Mouse (Mus musculus): Measurements from ENCODE around the gene Adcy9.

Adcy9 gene

DNA sequence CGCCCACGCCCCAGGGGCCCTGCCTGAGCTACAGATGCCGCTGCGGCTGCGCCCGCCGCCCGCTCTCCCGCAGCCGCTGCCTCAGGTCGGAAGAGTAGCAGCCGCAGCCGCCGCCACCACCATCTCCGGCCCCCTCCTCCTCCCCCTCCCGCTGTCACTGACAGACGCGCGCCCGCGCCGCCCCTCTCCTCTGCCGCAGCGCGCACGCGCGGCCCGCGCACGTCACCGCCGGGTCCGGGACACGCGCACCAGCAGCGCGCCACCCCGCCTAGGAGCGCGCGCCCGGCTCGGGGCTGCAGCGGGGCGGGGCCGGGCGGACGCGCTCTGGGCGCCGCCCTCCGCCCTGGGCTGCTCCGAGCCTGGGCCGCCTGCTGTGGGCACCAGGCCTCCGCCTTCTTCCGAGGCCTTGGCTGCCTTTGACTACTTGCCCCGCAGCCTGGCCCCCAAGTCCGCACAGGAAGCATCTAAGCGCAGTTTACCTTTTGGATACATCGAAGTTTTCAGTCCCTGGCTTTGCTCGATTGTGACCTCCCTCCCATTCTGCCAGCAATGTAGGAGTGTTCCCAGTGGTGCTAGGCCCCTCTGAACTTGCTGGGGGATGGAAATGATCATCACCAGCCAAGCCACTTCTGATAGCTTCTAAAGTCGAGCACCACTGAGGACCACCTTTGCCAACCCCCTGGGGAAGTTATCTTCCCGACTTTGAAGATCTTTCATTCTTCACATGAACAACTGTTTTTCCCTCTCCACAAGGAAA is at the start of gene Adcy9:
Adcy9 (minus strand) TSS at position 201 of the 757 bp plus-strand sequence.
- peak; percentile 90 to 95 for DNase-seq

DNA sequence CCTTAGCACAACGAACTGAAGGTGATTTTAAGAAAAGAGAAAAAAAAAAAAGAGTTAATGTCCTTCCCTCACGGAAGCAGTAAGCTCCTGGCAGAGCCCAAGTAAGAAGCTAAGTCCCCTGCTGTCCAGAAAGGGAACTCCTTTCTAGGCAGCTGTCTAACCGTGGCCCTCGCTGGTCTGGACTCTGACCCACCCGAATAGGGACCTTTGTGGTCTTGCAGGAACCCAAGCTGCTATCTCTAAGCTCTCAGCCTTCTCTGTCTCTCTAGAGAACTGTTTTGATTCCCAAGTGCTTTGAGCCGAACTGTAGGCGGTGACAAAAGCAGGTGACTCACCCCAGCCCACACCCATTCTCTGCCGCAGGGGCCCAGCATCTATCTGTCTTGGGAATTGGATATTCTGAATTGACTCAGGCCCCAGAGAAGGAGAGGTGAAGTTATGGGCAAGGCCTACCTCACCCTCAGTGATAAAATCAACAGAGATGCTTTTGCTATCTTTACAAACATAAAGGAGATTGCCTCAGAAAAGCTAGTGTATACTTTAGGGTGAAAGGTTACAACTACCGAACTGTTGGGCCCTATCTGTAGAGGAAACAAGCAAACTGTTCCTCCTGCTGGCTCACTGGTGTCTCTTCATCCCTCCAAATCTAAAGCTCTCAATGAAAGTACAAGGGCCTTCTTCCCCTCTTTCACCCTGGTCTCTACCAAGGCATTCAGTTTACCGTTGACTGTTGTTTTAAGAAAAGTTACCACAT is 49.5 kb upstream of the Adcy9 start:
- peak; percentile 59 to 61 for DNase-seq

DNA sequence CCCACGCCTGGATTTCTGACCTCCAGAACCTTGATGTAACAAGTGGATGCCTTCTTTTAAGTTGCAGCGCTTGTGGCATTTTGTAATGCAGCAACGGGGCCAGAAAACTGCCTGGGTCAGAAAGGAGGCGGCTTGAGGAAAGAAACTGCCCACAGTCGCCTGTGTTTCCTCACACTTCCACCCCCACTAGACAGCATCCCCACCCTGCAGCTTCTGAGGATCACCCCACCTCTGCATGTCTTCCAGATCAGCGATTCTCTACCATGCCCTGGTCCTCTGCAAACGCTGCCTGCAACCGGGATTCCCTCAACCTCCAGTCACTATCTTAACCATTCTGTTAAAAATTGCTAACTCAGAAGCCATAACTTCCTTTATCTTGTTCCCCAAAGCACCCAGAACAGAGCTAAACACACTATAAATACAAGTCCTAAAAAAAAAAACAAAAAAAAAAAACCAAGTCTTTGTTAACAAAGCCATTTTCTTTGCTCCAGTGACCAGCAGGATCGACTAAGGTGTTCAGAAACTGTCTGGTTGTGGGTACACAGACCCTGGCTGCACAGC is 44.3 kb upstream of the Adcy9 start:
- DNase-seq: no peak

DNA sequence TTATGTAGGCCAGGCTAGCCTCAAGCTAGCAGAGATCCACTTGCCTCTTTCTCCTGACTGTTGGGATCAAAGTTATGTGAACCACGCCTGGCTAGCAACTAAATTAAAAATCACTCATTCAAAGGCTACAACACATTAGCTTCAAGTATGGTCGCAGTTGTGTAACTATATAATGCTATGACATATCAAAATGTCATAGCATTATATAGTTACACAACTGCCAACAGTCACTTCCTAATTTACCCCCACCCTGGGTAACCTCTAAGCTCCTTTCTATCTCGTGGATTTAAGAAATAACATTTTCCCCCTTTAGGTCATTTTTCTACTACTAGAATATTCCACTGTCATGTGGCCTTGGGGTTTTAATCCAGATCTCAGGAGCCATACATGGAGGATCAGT is 37.6 kb upstream of the Adcy9 start:
- DNase-seq: no peak

DNA sequence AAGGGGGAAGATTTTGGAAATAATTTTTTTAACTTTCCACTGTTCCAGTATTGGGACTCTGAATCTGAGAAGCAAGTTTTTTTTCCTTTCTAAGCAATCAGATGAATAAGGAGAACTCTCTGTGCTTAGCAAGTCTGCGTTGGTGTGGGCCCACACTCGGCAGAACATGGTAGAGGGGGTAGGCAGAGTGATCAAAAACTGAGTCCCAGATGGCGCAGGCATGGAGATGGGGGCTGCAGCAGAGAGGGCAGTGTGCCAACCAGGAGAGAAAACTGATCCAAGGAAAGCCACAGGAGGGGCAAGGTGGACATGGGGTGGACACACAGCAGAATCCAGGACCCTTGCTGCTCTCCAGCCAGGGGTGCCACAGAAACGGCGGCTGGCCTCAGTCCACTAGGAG is 36.1 kb upstream of the Adcy9 start:
- DNase-seq: no peak

DNA sequence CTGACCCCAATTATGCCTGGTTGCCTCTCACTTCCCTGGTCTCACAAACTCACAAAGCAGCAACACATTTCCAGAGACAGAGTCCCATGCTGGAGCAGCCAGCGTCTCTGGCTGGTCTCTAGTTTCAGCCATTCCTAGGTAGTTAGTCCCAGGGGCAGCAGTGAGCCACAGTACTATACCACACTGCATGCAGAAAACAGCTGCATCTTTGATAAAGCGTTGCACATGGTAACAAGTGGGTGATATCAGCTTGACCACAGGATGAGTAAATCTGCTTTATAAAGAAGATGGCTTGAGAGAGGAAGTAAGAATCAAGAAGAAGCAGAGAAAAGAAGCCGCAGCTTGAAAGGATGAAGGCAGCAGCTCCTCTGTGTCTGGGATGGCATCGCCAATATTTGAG is 35.4 kb upstream of the Adcy9 start:
- DNase-seq: no peak

DNA sequence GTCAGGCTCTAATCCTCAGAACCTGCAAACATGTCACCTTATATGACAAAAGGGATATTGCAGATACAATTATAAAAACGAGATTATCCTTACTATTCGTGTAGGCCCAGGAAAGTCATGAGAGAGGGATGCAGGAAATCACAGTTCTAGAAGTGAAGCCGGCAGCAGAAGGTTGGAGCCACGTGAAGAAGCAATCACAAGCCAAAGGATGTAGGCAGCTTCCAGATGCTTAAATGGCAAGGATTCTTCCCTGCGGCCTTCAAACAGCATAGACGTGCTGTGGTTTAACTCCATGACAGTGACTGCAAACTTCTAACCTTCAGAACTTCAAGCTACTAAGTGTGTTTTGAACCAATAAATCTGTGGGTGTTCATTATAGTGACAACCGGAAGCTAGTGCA is 34.3 kb upstream of the Adcy9 start:
- no peak for DNase-seq

DNA sequence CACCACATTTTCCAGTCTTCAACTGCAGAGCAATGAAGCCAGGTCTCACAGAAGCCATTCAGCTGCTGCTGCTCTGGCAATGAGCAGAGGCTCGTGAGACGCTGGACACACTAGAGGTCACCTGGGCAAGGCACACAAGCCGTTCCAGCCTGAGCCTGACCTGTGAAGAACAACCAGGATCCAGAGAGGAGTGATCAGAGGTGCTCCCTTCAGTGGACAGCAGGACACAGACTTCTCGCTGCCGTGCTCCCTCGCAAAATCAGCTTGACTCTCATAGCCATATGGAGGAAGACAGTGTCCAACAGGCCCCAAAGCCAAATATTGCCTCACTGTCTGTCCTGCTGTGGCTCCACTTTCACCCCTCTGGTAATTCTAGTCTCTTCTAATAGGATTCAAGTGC is 29.1 kb upstream of the Adcy9 start:
- peak; percentile 21 to 25 for DNase-seq

DNA sequence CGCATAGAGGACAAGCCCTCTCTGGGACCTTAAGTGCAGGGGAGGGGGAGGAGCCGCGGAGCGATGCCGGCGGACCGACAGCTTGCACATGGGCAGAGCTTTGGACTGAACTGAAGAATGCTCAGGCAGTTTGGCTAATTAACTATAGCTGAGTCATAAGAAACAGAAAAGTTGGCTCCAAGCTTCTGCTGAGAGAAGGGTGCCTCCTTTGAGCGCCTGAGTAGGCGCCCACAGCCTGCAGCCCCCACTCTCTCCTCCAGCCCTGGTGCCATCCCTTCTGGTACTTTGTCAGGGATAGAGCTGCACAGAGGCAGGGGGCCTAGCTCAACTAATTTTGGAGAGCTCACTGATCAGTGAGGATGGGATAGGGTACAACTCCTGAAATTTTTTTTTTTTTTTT is 27.9 kb upstream of the Adcy9 start:
- DNase-seq: peak; percentile 78

DNA sequence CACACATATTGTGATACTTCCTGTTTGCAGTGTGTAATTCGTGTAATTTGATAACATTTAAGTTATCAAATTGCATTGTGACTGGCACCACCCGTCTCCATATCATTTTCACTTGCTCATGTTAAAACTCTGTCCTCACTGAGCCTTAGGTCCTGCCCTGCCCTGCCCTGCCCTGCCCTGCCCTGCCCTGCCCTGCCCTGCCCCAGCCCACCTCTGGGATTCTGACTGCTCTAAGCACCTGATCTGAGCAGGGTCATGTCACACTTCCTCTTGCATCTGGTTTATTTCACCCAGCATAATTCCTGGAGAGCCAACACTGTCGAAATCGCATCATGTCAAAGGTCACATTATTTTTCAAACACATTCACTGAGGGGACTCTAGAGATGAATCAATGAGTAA is 26.1 kb upstream of the Adcy9 start:
- no peak for DNase-seq

DNA sequence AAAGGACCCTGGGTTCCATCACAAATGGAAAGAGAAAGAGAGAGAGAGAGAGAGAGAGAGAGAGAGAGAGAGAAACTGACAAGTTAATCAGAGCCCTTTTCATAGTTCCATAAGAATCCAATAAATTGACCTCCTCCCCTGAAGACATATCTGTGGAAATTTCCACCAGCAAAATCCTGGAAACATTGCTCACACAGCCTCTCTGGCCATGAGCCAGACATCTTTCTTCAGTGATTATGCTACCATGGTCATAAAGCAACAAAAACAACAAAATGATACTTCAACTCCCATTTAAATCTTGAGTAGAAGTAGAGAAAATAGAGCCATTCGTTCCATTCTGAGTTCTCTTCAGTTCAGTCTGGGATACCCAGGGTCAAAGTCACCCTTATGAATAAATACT is 24.1 kb upstream of the Adcy9 start:
- peak in 1 of 2 experiments; percentile 12 for DNase-seq

DNA sequence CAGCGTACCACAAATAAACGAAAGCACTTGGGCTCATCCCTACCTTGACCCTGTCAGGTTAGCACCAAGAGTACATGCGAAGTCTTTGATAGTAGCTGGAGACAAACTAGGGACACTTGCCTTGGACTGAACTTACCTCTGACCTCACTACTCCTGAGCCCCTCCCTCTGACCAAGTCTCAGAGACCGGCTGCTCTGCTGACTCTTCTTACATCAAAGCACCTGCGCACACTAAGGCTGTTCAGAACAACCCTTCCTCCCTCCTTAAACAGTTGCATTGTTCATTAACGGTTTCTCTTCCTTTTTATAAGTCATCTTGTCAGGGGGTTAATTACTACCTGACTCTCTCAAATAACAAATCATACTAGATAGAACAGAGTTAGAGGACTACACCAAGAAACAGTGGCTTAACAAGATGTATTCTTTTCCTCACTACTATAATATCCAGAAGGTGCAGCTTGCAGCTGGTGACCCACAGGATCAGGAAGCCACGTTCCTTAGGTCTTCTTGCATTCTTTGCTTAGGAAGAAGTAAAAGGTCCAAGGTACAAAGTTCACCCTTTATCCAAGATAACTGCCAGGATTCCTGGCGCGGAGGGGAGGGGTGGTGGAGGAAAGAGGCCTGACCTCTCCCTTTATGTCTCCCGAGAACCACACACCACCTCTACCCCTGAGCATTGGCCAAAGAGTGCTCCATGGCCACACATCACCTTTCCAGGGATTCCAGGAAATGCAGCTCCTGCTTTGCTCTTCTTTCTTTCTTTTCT is 19.2 kb upstream of the Adcy9 start:
- peak; percentile 72 to 75 for DNase-seq

DNA sequence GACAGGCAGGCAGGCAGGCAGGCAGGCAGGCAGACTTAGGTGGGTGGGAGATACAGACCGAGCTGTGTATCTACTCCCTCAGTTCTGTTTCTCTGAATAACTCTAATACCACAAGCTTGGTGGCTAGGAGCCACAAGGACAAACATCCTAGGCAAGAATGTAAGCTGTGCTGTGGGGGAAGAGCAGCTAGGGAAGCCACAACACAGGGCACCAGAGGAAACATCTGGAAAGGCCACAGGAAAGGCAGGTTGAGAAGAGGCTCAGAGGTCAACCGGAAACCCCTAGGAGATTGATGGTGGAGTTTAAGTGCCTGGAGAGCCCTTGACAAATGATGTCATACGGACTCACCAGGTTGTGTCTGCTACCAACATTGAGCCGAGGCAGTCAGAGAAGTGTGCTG is 16.4 kb upstream of the Adcy9 start:
- peak in 1 of 2 experiments; percentile 28 for DNase-seq

DNA sequence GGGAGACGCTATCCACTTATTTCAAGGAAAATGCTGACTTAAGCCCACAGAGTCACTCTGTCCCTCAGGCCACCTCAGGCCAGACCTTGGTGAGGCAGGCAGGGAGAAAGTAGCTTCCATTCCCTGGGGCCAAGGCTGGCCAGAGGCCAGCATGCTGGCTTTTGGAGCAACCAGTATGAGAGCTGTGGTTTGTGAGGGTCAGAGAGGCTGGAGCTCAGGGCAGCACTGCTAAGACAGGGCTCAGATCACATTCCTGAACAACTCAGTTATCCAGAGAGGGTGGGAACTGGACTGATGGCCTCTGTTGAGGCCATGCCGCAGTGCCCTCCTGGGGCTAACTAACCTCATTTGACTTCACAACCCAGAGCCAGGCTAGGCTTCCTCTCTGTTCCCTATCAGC is 15.1 kb upstream of the Adcy9 start:
- peak; percentile 35 to 48 for DNase-seq

DNA sequence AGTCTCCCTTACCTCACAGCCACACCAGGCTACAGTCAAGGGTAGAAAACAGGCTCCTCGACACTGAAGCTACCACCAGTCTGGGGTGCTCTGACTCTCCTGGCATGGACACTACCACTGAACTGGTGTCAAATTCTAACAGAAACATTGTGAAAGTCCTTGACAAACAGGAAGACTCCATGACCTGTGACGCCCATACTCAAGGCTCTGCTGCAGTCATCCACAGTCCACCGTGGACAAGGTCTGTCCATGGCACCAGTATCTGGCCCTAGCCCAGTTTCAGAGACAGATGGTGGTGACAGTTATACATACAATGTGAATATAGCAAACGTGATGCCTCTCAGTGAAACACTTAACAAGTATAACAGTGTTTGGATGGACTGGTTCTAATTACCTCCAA is 11.5 kb upstream of the Adcy9 start:
- DNase-seq: no peak

DNA sequence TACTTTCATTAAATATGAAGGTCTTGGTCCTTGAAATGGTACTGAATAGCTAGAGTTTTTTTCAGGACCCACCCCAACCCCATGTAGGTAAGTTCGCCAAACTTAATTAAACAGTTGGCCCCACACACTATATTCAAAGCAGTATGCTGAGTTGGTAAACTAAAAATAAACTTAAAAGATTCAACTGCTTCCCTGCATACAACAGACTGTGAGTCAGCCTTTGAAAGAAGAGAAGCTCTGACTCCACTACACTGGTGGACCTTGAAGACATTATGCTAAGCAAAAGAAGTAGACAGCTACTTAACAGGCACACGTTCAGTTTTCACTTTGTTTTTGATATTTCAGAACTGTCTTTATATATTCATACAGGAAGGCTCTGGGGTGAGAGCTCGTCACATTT is 10.7 kb upstream of the Adcy9 start:
- DNase-seq: no peak

DNA sequence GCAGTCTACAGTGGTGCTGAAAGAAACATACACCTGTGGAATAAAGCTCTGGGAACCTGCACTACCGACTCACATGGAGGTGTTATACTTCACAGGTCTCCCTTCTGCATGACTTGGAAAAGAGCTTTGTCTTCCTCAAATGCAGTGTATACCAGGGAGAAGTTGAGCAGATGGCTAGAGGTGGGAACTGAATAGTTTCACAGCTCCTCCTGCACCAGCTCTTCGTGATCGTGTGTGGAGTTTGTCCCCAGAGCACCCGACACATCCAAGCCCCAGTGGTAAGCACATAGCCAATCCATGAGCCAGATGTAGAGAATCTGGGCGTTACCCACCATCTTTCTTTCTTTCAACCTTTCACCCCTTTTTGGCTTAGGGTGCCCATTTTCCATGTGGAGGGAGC is 9.9 kb upstream of the Adcy9 start:
- DNase-seq: no peak

DNA sequence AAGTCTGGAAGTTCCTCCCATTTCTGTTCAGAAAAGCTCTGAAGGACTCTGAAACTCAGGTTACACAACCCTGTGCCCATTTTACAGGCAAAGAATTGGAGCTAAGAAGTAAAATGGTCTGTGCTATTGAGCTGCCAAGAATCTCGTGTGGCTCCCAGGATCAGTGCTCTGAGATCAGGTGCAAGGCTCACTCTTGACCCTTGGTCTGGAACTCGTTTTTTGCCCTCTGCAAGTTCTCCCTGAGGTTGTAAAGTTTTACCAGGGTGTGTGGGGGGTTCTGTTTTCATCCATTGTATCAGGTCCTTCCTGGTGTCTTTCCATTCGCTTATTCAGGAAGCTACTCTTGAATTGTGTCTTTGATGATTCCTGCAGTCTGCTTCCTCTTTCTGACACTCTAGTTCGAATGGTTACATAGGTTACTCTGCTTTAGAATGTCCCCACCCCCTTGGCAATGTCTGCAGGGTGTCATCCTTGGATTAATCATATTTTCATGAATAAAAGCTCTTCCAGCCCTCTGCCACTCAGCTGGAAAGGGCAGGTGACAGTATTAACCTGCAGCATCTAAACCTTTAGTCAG is 5.4 kb upstream of the Adcy9 start:
- peak; percentile 48 to 59 for DNase-seq

DNA sequence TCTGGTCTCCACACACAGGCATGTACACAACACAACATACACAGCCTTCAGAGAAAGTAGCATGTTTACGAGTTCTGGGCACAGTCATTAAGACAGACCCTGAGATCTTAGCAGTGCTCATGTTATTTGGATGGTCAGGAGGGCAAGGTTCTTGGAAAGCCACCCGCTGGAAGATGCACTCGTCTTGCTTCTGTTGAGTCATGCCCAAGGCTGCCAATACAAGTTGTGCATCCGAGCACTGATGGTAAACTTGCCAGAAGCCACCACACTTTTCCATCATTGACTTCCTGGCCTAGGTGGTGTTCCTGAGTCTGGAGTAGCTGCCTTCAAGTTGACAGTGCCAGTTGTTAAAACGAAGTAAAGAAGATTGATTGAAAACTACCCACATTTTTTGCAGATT is 3.3 kb upstream of the Adcy9 start:
- DNase-seq: no peak

DNA sequence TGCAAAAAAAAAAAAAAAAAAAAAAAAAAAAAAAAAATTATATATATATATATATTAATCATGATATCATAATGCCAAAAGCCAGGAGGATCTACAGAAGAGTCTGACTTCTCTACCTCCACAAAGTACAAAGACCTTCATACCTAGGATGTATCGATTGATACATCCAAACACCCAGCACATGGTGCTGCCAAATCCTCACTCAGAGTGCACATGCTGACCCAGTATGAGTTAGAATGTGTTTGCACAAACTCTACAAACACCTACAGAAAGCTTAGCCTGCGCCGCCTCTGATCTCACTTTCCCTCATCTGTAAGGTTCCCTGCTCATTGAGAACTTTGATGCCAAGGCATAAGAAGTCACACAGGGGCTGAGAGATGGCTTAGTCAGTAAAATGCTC is 2.7 kb upstream of the Adcy9 start:
- no peak for DNase-seq

DNA sequence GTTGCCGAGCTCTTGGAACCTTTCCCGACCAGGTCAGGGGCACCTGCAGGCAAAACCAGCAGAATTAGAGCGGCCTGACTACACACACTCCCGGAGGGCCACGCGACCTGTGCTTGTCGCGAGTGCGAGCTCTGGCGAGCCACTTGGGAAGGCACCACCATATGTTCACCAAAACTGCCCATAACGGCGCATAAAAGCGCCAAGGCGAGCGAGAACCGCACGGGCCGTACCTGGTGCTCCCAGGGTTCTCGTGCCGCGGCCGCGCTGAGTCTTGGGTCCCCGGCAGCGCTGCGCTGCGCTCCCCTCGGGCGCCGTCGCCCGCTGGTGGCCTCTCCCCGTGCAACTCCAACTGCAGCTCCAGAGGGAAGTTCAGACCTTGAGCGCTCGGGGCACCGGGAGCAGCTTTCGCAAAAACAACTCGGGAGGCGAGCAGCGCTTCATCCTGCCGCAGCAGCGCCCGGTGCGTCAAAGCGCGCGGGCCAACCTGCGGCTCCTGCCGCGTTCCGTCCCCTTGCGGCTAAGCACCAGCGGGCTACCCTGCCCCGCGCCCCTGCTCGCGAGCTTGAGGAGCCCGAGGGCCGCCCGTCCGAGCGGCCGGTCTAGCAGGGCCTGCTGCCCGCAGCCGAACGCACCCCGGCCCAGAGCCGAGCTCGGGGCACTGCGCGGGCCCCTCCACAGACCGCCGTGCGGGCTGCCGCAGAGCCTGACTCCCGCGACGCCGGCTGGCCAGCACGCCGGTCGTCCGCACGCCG is 576 bp downstream of the Adcy9 start:
- peak; percentile 47 to 75 for DNase-seq
